Mouse (Mus musculus) left cerebral cortex, postnatal 4 days (tissue): ENCODE measurements around the gene Kap. TPM values are rescaled to one million over a fixed set of nuclear protein-coding genes. Genes with fewer than 3 reads are reported as not detected.
"Not testable (repeated sequence)": the region's sequence is repeated elsewhere in the genome, so short reads cannot be mapped to it uniquely, and the experiment has no call there.

Experiments used
- DNase-seq: peaks from one replicate; pipeline ENCODE4 v3.0.0-alpha.2; 2022
- intact Hi-C: fragments of 180-260 bp; cut with DNase I; formaldehyde crosslinking; loops from one replicate; pipeline ENCODE4 v1.15.1; 2025
- total RNA-seq, 2 experiments: library from RNA; stranded (reverse); gene quantifications; 2 replicates each; pipeline ENCODE4 v1.2.3; 2021

Kap gene
- total RNA-seq: not detected

- intact Hi-C loops: no loop called here
- no peak for DNase-seq
These were observed at the start of gene Kap for GRCm38 (mm10) chr6:133853526-133853925. Kap (minus strand) TSS chr6:133853762.

GRCm38 (mm10) chr6:133885871-133886415 is 32.4 kb upstream of the Kap start:
- intact Hi-C loops: no loop called here
- no peak for DNase-seq

- intact Hi-C loops: no loop called here
- no peak for DNase-seq
These were observed 30.0 kb upstream of the Kap start for GRCm38 (mm10) chr6:133883446-133883985.

GRCm38 (mm10) chr6:133875906-133876462 is 22.4 kb upstream of the Kap start:
- intact Hi-C loops: no loop called here
- peak; percentile 18 for DNase-seq

- intact Hi-C loops: no loop called here
These were observed 19.1 kb upstream of the Kap start for GRCm38 (mm10) chr6:133872667-133873066.

GRCm38 (mm10) chr6:133871131-133871530 is 17.6 kb upstream of the Kap start:
- DNase-seq: no peak
- intact Hi-C loops: no loop called here

More at GRCm38 (mm10) chr6:133872667-133873066, 19.1 kb upstream of the Kap start:
- DNase-seq: no peak

GRCm38 (mm10) chr6:133868381-133868780 is 14.8 kb upstream of the Kap start:
- intact Hi-C loops: no loop called here
- DNase-seq: no peak

- intact Hi-C loops: no loop called here
- DNase-seq: no peak
These were observed 2.3 kb upstream of the Kap start for GRCm38 (mm10) chr6:133855871-133856270.

- no peak for DNase-seq
- intact Hi-C loops: no loop called here
These were observed 4.2 kb downstream of the Kap start for GRCm38 (mm10) chr6:133849359-133849758.

- DNase-seq, intact Hi-C loops: not testable (repeated sequence)
These were observed 4.7 kb downstream of the Kap start for GRCm38 (mm10) chr6:133848861-133849260.

GRCm38 (mm10) chr6:133838296-133838995 is 15.1 kb downstream of the Kap start:
- DNase-seq, intact Hi-C loops: not testable (repeated sequence)

- intact Hi-C loops: no loop called here
- DNase-seq: no peak
These were observed 41.2 kb downstream of the Kap start for GRCm38 (mm10) chr6:133812342-133812741.

Other genes starting within 250 kb of the Kap start
- 10 to 100 TPM; 18.8 to 27.2 TPM for gene Etv6, start 181.9 kb upstream of the Kap start, total RNA-seq